Mouse (Mus musculus) megakaryocyte-erythroid progenitor cell, adult 5-6 weeks (primary cell): ENCODE measurements around the gene Ednrb. TPM values are rescaled to one million over a fixed set of nuclear protein-coding genes. Genes with fewer than 3 reads are reported as not detected.

Experiments
- ATAC-seq: replicated peaks from 2 replicates; pipeline ENCODE4 v1.8.0; 2016; ENCODE audit warnings: mild to moderate bottlenecking, inconsistent platforms; ENCODE audit not compliant: severe bottlenecking, poor library complexity, low FRiP score, low TSS enrichment
- total RNA-seq, 2 experiments: library from RNA; stranded (forward) in 1 of 2; stranded (reverse) in 1 of 2; fragments of 200-1000, 215-1000 nt in 1 of 2; fragments of >200 nt in 1 of 2; fragmentation: Nextera tagmentation in 1 of 2; gene quantifications; 2 replicates each; pipeline ENCODE4 v1.2.3; 2014 to 2017

Gene Ednrb
- total RNA-seq, 2 experiments from 2014 or later: not detected

GRCm38 (mm10) chr14:103778009-103778431, 66.2 kb downstream of the Ednrb start:
- ATAC-seq: no peak

DNA sequence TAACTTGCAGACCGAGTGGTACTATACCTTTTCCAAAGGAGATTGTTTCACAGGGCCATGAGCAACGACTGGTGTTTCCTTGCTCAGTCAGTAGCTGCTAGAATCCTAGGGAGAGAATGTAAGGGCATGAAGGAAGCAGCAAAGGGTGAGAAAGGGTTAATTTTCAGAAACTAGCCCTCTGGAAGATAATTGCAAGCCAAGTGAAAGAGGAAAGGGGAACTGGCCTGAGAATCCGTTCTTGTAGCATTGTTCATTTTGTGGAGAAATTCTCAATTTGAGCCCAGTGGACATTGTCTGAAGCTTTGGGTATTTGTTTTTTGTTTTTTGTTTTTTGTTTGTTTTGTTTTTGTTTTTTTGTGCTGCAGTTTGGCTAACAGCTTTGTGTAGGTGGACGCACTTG, 66.8 kb downstream of the Ednrb start:
- no peak for ATAC-seq

DNA sequence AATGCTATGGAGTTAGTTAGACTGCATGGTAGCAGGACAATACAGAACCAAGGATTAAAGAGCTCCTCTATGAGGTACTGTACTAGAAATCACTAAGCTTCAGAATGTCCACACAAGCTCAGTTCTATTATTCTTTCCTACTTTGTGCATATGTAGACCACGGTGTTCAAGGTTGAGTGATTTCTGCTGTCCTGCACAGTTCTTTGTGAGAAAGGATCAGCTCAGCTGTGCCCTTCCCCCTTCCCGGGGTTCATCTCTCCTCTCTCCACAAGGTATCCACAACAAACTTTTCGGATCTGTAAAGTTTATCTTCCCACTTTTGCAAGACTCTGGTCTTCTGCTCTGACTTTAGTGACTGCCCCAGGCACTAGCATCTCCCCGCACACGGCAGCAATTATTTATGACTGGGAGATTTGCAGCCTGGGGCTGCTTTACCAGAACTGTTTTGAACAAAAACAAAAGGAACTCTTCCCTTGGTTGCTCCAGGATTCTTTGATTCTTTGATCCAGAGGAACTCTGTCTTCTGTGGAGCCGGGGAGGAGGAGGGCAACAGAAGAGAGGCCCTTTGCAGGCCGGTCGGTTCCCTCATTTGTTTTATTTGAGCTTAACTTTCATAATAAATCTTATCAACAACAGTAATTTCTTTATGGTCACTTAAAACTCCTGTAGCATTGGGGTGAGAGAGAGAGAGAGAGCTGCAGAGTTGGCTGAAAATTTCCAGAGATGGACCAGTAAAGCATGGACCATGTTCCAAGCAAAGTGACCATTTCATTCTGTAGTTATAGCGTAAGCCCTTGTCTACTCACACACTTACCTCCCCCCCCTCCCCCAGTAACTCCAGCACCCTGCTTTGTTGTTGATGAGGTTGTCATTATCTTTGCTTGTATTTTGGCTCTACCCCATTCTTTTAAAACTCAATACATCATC, 74.6 kb downstream of the Ednrb start:
- ATAC-seq: no peak

GRCm38 (mm10) chr14:103767488-103767887, 76.7 kb downstream of the Ednrb start:
- no peak for ATAC-seq

Other genes with a start within 250 kb of the Ednrb start
- gene Slain1, start 194.2 kb downstream of the Ednrb start, total RNA-seq (2014; fragmentation: Nextera tagmentation): 2.5 and 2.9 TPM in 2 replicates
- 2.2 and 7.1 TPM in 2 replicates for gene Slain1, start 194.2 kb downstream of the Ednrb start, total RNA-seq (2017)